In genomic region chr7:136559536-136559935, GRCm38 (mm10) we compare ENCODE assay signal across 22 mouse cellular contexts.
DNase-seq lines count a peak whose midpoint lies in the region; ATAC-seq lines count a peak whose summit lies in the region.
"Had no signal": no experiment of that assay in that cellular context is flagged by ENCODE, and none has a peak within 500 bp of the region (broad histone marks: within the 10 kb centered on the region; RNA-seq: fewer than 3 reads in every experiment).

No protein-coding gene starts in this region.

- H3K4me3 ChIP-seq in embryonic facial prominence, embryonic 13.5 days = no peak overlapping the region
- no peak overlapping the region for H3K4me3 ChIP-seq in embryonic facial prominence, embryonic 10.5 days
- H3K4me3 ChIP-seq: embryonic facial prominence, embryonic 15.5 days; erythroblast, embryonic 14.5 days; forebrain, embryonic 10.5 days; forebrain, embryonic 12.5 days had no signal

- H3K4me1 ChIP-seq in embryonic facial prominence, embryonic 13.5 days = peaks cover 37% of the 10 kb centered on the region
- no peaks in the 10 kb centered on the region for H3K4me1 ChIP-seq in embryonic facial prominence, embryonic 10.5 days

- no peak overlapping the region for H3K9ac ChIP-seq in embryonic facial prominence, embryonic 13.5 days
- H3K9ac ChIP-seq: embryonic facial prominence, embryonic 15.5 days; forebrain, embryonic 12.5 days had no signal

- H3K27ac ChIP-seq in embryonic facial prominence, embryonic 13.5 days = no peak overlapping the region
- H3K27ac ChIP-seq in embryonic facial prominence, embryonic 10.5 days (replicated peaks) = no peak overlapping the region
- H3K27ac ChIP-seq: embryonic facial prominence, embryonic 15.5 days; forebrain, embryonic 10.5 days; forebrain, embryonic 12.5 days had no signal

- no peak overlapping the region for H3K4me2 ChIP-seq in embryonic facial prominence, embryonic 13.5 days
- H3K4me2 ChIP-seq: embryonic facial prominence, embryonic 15.5 days; forebrain, embryonic 12.5 days had no signal

- H3K36me3 ChIP-seq in embryonic facial prominence, embryonic 13.5 days = no peaks in the 10 kb centered on the region
- H3K36me3 ChIP-seq in embryonic facial prominence, embryonic 10.5 days (replicated peaks) = no peaks in the 10 kb centered on the region
- H3K36me3 ChIP-seq: embryonic facial prominence, embryonic 15.5 days; forebrain, embryonic 10.5 days; forebrain, embryonic 12.5 days; G1E had no signal

- WGBS in embryonic facial prominence, embryonic 13.5 days = 34% methylated on average over 6 of the region's 6 CpGs
- WGBS in embryonic facial prominence, embryonic 10.5 days = 80% methylated on average over 6 of the region's 6 CpGs

- ATAC-seq in embryonic facial prominence, embryonic 13.5 days (ENCODE audit: insufficient number of reproducible peaks, insufficient read depth, low FRiP score, low TSS enrichment, low read depth) = 0 out of 2 replicates have a peak, but pooled peaks have one; percentile 20
- ATAC-seq: CD4-positive, CD25-positive, alpha-beta regulatory T cell, adult 4 months; forebrain, embryonic 14.5 days; forebrain, embryonic 16.5 days had no signal

- no peak for DNase-seq in embryonic facial prominence, embryonic 10.5 days (ENCODE audit: low spot score)
- DNase-seq in retina, postnatal 1 day = peak; percentile 4
- DNase-seq in retina, embryonic 14.5 days (ENCODE audit: low spot score) = no peak
- no peak for DNase-seq in thymus, postnatal 10 days (ENCODE audit: low spot score in 2 of 2)
- DNase-seq: adrenal gland, adult 2 months; adrenal gland, postnatal 10 days; adrenal gland, postnatal 36 days; B cell, adult 2 months; cerebellum, adult 11-12 months; cerebellum, adult 2 months; cerebellum, adult 9-10 months; cerebellum, postnatal 10 days; cerebellum, postnatal 25 days had no signal

- no peaks in the 10 kb centered on the region for H3K9me3 ChIP-seq in embryonic facial prominence, embryonic 13.5 days
- no peaks in the 10 kb centered on the region for H3K9me3 ChIP-seq in embryonic facial prominence, embryonic 10.5 days
- H3K9me3 ChIP-seq: embryonic facial prominence, embryonic 15.5 days; forebrain, embryonic 10.5 days; forebrain, embryonic 12.5 days had no signal

- no peaks in the 10 kb centered on the region for H3K27me3 ChIP-seq in embryonic facial prominence, embryonic 13.5 days
- H3K27me3 ChIP-seq in embryonic facial prominence, embryonic 10.5 days (replicated peaks; ENCODE audit: low read depth, poor library complexity, severe bottlenecking) = peaks cover 10% of the 10 kb centered on the region
- H3K27me3 ChIP-seq: embryonic facial prominence, embryonic 15.5 days had no signal
